Mouse (Mus musculus) lung, embryonic 14.5 days (tissue): ENCODE measurements at regions not wholly inside any gene's neighbourhood (a gene's known extent, or its start where the extent isn't known, plus 50 kb on each side); places are given as distances from the start of the nearest gene placed in this dataset.

Experiments used
- ATAC-seq: fragments of 200-750 bp; cut with Nextera tagmentation; 2 replicates; pipeline ENCODE4 v1.8.0; 2017; ENCODE audit warnings: mild to moderate bottlenecking, moderate TSS enrichment, moderate library complexity; ENCODE audit not compliant: insufficient read depth
- DNase-seq: peaks from one replicate; pipeline ENCODE4 v3.0.0-alpha.2; 2015
- H3K27ac ChIP-seq: fragments of 300-500 bp; sonication (generic); 2 replicates; pipeline ENCODE4 v1.5.1; 2014; ENCODE audit warnings: low read depth, mild to moderate bottlenecking, moderate library complexity
- H3K27me3 ChIP-seq: fragments of 300-500 bp; sonication (generic); 2 replicates; pipeline ENCODE4 v1.6.1; 2014; ENCODE audit warnings: low read length, control low read depth; ENCODE audit not compliant: insufficient read depth
- H3K36me3 ChIP-seq: fragments of 300-500 bp; sonication (generic); 2 replicates; pipeline ENCODE4 v1.6.1; 2014; ENCODE audit warnings: control low read depth; ENCODE audit not compliant: insufficient read depth
- H3K4me1 ChIP-seq: fragments of 300-500 bp; sonication (generic); 2 replicates; pipeline ENCODE4 v1.6.1; 2014; ENCODE audit warnings: antibody characterized with exemption, control low read depth; ENCODE audit not compliant: insufficient read depth
- H3K4me2 ChIP-seq: fragments of 300-500 bp; sonication (generic); 2 replicates; pipeline ENCODE4 v1.6.1; 2014; ENCODE audit warnings: mild to moderate bottlenecking
- H3K4me3 ChIP-seq: fragments of 300-500 bp; sonication (generic); 2 replicates; pipeline ENCODE4 v1.5.1; 2014; ENCODE audit warnings: low read depth, low read length
- H3K9ac ChIP-seq: fragments of 300-500 bp; sonication (generic); 2 replicates; pipeline ENCODE4 v1.6.1; 2014
- H3K9me3 ChIP-seq: fragments of 300-500 bp; sonication (generic); 2 replicates; pipeline ENCODE4 v1.6.1; 2016; ENCODE audit warnings: low read depth, low read length, control low read depth
- CTCF ChIP-seq: IDR thresholded peaks from 2 replicates; pipeline ENCODE4 v1.5.1; 2016; ENCODE audit warnings: antibody characterized with exemption, low read depth
- WGBS: fragments of 180-500 bp; shearing (Covaris S2); extraction: QIAGEN DNeasy Blood & Tissue Kit; methylation state at CpG from one replicate; pipeline ENCODE4 v1.1.7; 2014; 5-methylcytosine and 5-hydroxymethylcytosine counted together

- Histone ChIP-seq H3K27ac (no peak overlapping the region), H3K4me1 (no peaks in the 10 kb centered on the region), H3K27me3 (no peaks in the 10 kb centered on the region), H3K4me3 (no peak overlapping the region), H3K4me2 (no peak overlapping the region), H3K9ac (no peak overlapping the region), H3K36me3 (no peaks in the 10 kb centered on the region), H3K9me3 (no peaks in the 10 kb centered on the region)
- TF ChIP-seq CTCF = no peak
- peak; percentile 42 for DNase-seq
- ATAC-seq = peak; percentile 56; the same call in 1 of the 2 replicates
- 55% methylated on average over 3 of the region's 3 CpGs for WGBS
Measured at GRCm38 (mm10) chr11:42944573-42944972, 91.0 kb upstream of the Gm9972 start.

GRCm38 (mm10) chr11:42949823-42950222 is 85.7 kb upstream of the Gm9972 start:
- H3K27me3 ChIP-seq = no peaks in the 10 kb centered on the region
- no peak overlapping the region for H3K9ac ChIP-seq
- H3K4me1 ChIP-seq = no peaks in the 10 kb centered on the region
- no peak overlapping the region for H3K27ac ChIP-seq
- DNase-seq = no peak
- no peaks in the 10 kb centered on the region for H3K36me3 ChIP-seq
- 91% methylated on average over 1 of the region's 1 CpGs for WGBS
- no peak overlapping the region for H3K4me3 ChIP-seq
- no peak overlapping the region for H3K4me2 ChIP-seq
- TF ChIP-seq CTCF = no peak
- ATAC-seq = no peak
- H3K9me3 ChIP-seq = no peaks in the 10 kb centered on the region

GRCm38 (mm10) chr11:42954169-42954568 is 81.4 kb upstream of the Gm9972 start:
- no peak overlapping the region for H3K27ac ChIP-seq
- 83% methylated on average over 5 of the region's 5 CpGs for WGBS
- no peak overlapping the region for H3K4me3 ChIP-seq
- no peaks in the 10 kb centered on the region for H3K27me3 ChIP-seq
- TF ChIP-seq CTCF = no peak
- H3K9ac ChIP-seq = no peak overlapping the region
- H3K4me2 ChIP-seq = no peak overlapping the region
- no peak for DNase-seq
- no peak for ATAC-seq
- no peaks in the 10 kb centered on the region for H3K36me3 ChIP-seq
- H3K9me3 ChIP-seq = no peaks in the 10 kb centered on the region
- H3K4me1 ChIP-seq = no peaks in the 10 kb centered on the region

GRCm38 (mm10) chr11:42965732-42966131 is 69.8 kb upstream of the Gm9972 start:
- H3K9me3 ChIP-seq = no peaks in the 10 kb centered on the region
- H3K4me2 ChIP-seq = no peak overlapping the region

GRCm38 (mm10) chr11:42978245-42978644 is 57.3 kb upstream of the Gm9972 start:
- H3K9ac ChIP-seq = no peak overlapping the region
- no peak overlapping the region for H3K27ac ChIP-seq
- ATAC-seq (no peak), DNase-seq (no peak)
- TF ChIP-seq CTCF = no peak
- no peaks in the 10 kb centered on the region for H3K27me3 ChIP-seq
- no peak overlapping the region for H3K4me2 ChIP-seq
- H3K4me1 ChIP-seq = no peaks in the 10 kb centered on the region
- no peak overlapping the region for H3K4me3 ChIP-seq
- no peaks in the 10 kb centered on the region for H3K9me3 ChIP-seq
- WGBS = 65% methylated on average over 2 of the region's 2 CpGs
- H3K36me3 ChIP-seq = no peaks in the 10 kb centered on the region

More at GRCm38 (mm10) chr11:42965732-42966131, 69.8 kb upstream of the Gm9972 start:
- H3K4me3 ChIP-seq = no peak overlapping the region
- WGBS = 56% methylated on average over 1 of the region's 1 CpGs
- no peaks in the 10 kb centered on the region for H3K4me1 ChIP-seq
- no peaks in the 10 kb centered on the region for H3K27me3 ChIP-seq
- no peak overlapping the region for H3K27ac ChIP-seq
- H3K36me3 ChIP-seq = no peaks in the 10 kb centered on the region
- ATAC-seq (no peak), DNase-seq (no peak)
- no peak overlapping the region for H3K9ac ChIP-seq
- no peak for TF ChIP-seq CTCF
